Mouse (Mus musculus) stomach, postnatal 0 days (tissue): ENCODE data around the gene Ftsj1. TPM values are rescaled to one million over a fixed set of nuclear protein-coding genes. Genes with fewer than 3 reads are reported as not detected.
A peak's percentile ranks its signal among the peaks of the same experiment; 100 is the strongest.

Experiments
- ATAC-seq: fragments of 200-750 bp; cut with Nextera tagmentation; 2 replicates; pipeline ENCODE4 v1.8.0; 2017; ENCODE audit not compliant: low FRiP score, low TSS enrichment
- DNase-seq: peaks from one replicate; pipeline ENCODE4 v3.0.0-alpha.2; 2016; ENCODE audit warnings: low spot score
- H3K27ac ChIP-seq: fragments of 300-500 bp; sonication (generic); replicated peaks from 2 replicates; pipeline ENCODE4 v1.5.1; 2014; ENCODE audit warnings: mild to moderate bottlenecking, control low read depth
- H3K27me3 ChIP-seq: fragments of 300-500 bp; sonication (generic); 2 replicates; pipeline ENCODE4 v1.6.1; 2014; ENCODE audit warnings: low read length; ENCODE audit not compliant: control insufficient read depth, insufficient read depth
- H3K36me3 ChIP-seq: fragments of 300-500 bp; sonication (generic); 2 replicates; pipeline ENCODE4 v1.6.1; 2014; ENCODE audit warnings: low read length, mixed read lengths; ENCODE audit not compliant: control insufficient read depth, insufficient read depth
- H3K4me1 ChIP-seq: fragments of 300-500 bp; sonication (generic); replicated peaks from 2 replicates; pipeline ENCODE4 v1.6.1; 2014; ENCODE audit warnings: antibody characterized with exemption; ENCODE audit not compliant: control insufficient read depth, insufficient read depth
- H3K4me2 ChIP-seq: fragments of 300-500 bp; sonication (generic); replicated peaks from 2 replicates; pipeline ENCODE4 v1.6.1; 2014; ENCODE audit warnings: low read depth, mild to moderate bottlenecking, control low read depth, moderate library complexity
- H3K4me3 ChIP-seq: fragments of 300-500 bp; sonication (generic); 2 replicates; pipeline ENCODE4 v1.5.1; 2014; ENCODE audit warnings: low read depth, low read length, control low read depth
- H3K9ac ChIP-seq: fragments of 300-500 bp; sonication (generic); 2 replicates; pipeline ENCODE4 v1.6.1; 2014; ENCODE audit warnings: mild to moderate bottlenecking, low read length, control low read depth, mixed read lengths
- H3K9me3 ChIP-seq: fragments of 300-500 bp; sonication (generic); 2 replicates; pipeline ENCODE4 v1.6.1; 2016; ENCODE audit warnings: low read length; ENCODE audit not compliant: control insufficient read depth
- CTCF ChIP-seq: IDR thresholded peaks from 2 replicates; pipeline ENCODE4 v1.5.1; 2016; ENCODE audit warnings: antibody characterized with exemption, low read depth, mild to moderate bottlenecking, moderate library complexity
- EP300 ChIP-seq: optimal IDR thresholded peaks from 2 replicates; pipeline ENCODE3; 2016; ENCODE audit warnings: antibody characterized with exemption
- WGBS: fragments of 180-500 bp; shearing (Covaris S2); extraction: QIAGEN DNeasy Blood & Tissue Kit; methylation state at CpG from one replicate; pipeline ENCODE4 v1.1.7; 2014; 5-methylcytosine and 5-hydroxymethylcytosine counted together
- polyA plus RNA-seq: library from polyadenylated mRNA; unstranded; fragments of >200 nt; fragmentation: Nextera tagmentation; extraction: Ambion mirVana; gene quantifications from 2 replicates; pipeline ENCODE4 v1.2.1, GENCODE M21; 2015

Ftsj1 gene
- polyA plus RNA-seq, 1 experiment from 2014 or later: 20.3 TPM

DNA sequence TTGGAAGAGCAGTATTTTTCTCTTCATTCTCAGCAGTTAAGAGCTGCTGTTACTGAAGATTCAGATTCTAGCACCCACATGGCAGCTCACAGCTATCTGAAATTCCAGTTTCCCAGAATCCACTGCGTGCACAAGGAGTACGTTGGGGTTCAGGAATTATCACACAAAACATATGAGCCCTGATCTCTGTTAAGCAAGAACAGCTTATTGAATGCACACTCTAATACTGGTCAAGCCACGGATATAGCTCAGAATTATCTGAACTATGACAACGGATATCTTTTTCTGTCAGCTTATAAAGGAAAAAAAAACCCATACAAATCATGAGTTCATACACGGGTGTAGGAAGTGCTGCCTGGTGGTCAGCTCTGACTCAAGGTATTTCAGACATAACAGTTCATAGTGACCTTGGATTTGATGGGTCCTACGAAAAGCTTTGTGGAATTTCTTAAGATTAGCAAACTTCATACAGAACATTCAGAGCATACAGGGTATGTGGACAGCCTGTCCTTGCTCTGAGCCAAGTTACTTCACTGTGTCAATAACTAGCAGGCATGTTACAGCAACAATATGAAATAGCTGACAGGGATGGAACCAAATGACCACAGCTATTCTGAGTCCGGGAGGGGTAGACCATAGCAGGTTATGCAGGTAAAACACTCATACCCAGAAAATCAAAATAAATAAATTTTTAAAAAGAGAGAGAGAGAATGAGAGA is 40.6 kb downstream of the Ftsj1 start:
- 71% methylated on average over 7 of the region's 7 CpGs for WGBS
- Histone ChIP-seq H3K4me3 (no peak overlapping the region), H3K9me3 (no peaks in the 10 kb centered on the region), H3K27ac (no peak overlapping the region), H3K9ac (no peak overlapping the region), H3K4me2 (no peak overlapping the region), H3K4me1 (no peaks in the 10 kb centered on the region), H3K36me3 (no peaks in the 10 kb centered on the region), H3K27me3 (no peaks in the 10 kb centered on the region)
- no peak for DNase-seq
- no peak for TF ChIP-seq EP300
- no peak for TF ChIP-seq CTCF
- ATAC-seq: no peak

DNA sequence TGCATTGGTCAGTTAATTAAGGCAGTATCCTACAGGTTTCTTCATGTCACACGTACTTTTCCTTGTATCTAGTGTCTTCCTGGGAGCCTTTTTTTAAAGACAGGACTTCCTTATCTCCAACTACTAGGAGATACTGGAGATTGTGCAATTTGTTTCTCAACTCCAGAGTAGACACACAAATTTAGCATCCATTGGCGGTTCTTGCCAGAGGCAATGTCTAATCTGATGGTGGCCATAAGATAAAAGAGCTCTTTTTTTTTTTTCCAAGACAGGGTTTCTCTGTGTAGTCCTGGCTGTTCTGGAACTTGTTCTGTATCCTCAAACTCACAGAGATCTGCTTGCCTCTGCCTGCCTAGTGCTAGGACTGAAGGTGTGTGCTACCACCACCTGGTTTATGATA is 42.5 kb downstream of the Ftsj1 start:
- no peaks in the 10 kb centered on the region for H3K27me3 ChIP-seq
- 55% methylated on average over 2 of the region's 2 CpGs for WGBS
- ATAC-seq: no peak

DNA sequence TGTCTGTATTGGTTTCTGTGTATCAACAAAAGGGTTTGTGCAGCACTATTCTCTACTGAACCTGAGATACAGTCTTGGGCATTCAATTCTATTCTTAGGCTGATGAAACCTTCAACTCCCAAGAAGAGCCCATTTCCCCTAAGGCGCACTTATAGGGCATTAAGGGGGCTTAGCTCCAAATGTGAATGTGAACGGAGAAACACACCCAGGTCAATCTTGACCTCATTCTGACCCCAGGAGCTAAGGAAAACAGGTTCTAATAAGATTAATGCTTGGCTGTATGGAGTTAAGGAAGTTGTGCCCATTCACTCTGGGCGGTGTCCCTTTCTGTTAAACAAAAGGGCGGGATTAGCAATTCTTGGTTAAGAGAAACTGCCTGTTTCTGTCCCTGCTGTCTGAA is 45.0 kb downstream of the Ftsj1 start:
- Histone ChIP-seq H3K9me3 (no peaks in the 10 kb centered on the region), H3K4me1 (no peaks in the 10 kb centered on the region), H3K9ac (no peak overlapping the region), H3K27ac (peak overlapping the region; percentile 45; the same call in 1 of the 2 replicates), H3K4me2 (no peak overlapping the region), H3K36me3 (no peaks in the 10 kb centered on the region), H3K4me3 (no peak overlapping the region), H3K27me3 (no peaks in the 10 kb centered on the region)
- TF ChIP-seq EP300 (no peak), CTCF (no peak)
- DNase-seq (peak; percentile 19), ATAC-seq (peak; percentile 57; the same call in 1 of the 2 replicates)
- 26% methylated on average over 4 of the region's 4 CpGs for WGBS

More for the DNA sequence above, 42.5 kb downstream of the Ftsj1 start:
- Histone ChIP-seq H3K36me3 (no peaks in the 10 kb centered on the region), H3K9me3 (no peaks in the 10 kb centered on the region), H3K4me2 (no peak overlapping the region), H3K9ac (no peak overlapping the region), H3K4me1 (no peaks in the 10 kb centered on the region), H3K27ac (no peak overlapping the region), H3K4me3 (no peak overlapping the region)
- TF ChIP-seq EP300 (no peak), CTCF (no peak)
- no peak for DNase-seq

DNA sequence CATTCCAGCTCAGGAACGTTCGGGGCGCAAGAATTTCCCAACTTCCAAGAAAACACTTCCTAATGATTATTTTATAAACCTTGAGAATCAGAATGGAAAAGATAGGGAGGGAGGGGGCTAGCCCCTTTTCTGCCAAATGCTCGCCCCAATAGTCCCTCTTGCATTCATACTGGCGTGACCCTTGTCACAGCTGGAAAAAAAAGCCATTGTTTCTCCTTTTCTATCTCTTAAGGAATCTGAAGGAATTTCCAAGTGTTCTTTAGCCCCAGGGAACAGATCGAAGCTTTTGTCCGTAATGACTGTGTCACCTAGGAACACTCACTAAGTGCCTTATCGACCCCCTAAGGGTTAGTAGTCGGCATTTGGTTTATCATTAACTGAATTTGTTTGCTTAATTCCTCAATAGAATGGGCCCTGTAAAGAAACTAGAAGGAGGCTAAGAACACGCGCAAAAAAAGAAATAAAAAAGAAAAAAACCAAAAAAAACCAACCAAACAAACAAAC is 45.5 kb downstream of the Ftsj1 start:
- H3K4me2 ChIP-seq: peak overlapping the region; percentile 65
- H3K27ac ChIP-seq: peak overlapping the region; percentile 45; the same call in 1 of the 2 replicates
- no peaks in the 10 kb centered on the region for H3K9me3 ChIP-seq
- H3K4me3 ChIP-seq: peak overlapping the region; percentile 50
- H3K27me3 ChIP-seq: no peaks in the 10 kb centered on the region
- H3K9ac ChIP-seq: peak overlapping the region; percentile 65; the same call in 1 of the 2 replicates
- no peak for TF ChIP-seq EP300
- no peak for TF ChIP-seq CTCF
- H3K36me3 ChIP-seq: no peaks in the 10 kb centered on the region
- ATAC-seq (no peak), DNase-seq (no peak)
- WGBS: 16% methylated on average over 11 of the region's 11 CpGs
- no peaks in the 10 kb centered on the region for H3K4me1 ChIP-seq

DNA sequence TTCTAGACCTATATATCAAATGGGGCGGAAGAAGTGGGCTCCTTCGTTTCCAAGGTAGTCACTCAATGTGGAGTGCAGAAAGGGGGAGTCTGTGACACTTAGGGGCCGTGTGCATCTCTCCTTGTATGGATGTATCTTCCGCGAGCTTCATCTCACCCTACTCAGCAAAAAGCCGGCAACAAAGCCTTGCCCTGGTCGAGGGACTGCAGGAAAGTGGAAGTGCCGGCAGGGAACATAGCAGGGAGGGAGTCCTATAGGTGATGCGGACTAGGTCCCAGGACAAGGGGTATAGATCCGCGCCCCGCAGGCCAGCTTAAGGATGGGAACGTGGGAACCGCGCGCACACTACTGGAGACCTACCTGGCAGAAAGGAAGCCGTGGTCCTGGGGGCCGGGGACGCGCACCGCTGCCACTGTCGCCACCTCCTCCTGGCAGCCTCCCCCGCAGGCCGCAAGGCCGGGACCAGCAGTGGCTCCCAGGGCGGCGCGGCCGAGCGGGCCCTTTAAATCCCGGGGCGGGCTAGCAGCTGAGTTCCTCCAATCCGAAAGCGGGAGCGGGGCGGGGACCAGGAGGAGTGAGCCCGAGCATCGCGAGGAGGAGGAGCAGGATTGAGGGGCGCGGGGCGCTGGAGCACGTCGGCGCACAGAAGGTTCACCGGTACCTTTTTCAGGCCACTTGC is 46.1 kb downstream of the Ftsj1 start, which contains the start of gene Porcn:
Gene Porcn, minus strand, starts transcription at position 511 of the 679 bp plus-strand sequence.
- 6% methylated on average over 46 of the region's 46 CpGs for WGBS
- Histone ChIP-seq H3K36me3 (no peaks in the 10 kb centered on the region), H3K4me2 (peak within 1 kb of the TSS; percentile 65), H3K4me1 (no peaks in the 10 kb centered on the region), H3K27me3 (no peaks in the 10 kb centered on the region), H3K4me3 (peak within 1 kb of the TSS; percentile 50), H3K27ac (peak within 1 kb of the TSS; percentile 45; the same call in 1 of the 2 replicates), H3K9ac (peak within 1 kb of the TSS; percentile 65), H3K9me3 (no peaks in the 10 kb centered on the region)
- DNase-seq (peak; percentile 87), ATAC-seq (peak; percentile 94)
- no peak for TF ChIP-seq EP300
- no peak for TF ChIP-seq CTCF

DNA sequence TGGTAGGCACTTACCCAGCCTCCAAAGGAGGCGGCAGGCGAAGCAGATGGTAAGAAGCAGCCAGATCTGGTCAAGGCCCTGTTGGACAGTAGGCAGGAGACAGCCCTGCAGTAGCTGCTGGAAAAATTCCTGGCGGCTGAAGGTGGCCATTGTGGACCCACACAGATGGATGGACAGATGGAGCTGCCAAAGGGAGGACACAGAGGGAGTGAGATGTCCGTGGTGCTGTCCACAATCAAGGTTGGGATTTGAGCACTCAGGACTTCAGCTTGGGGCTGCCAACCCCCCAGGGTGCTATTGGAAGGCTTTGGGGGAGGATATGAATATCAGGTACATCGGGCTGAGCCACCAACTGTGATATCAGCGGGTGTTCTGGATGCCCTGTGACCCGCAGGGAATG is 46.7 kb downstream of the Ftsj1 start:
- ATAC-seq: no peak
- DNase-seq: no peak
- peak overlapping the region; percentile 65 for H3K4me2 ChIP-seq
- 40% methylated on average over 7 of the region's 7 CpGs for WGBS
- no peak for TF ChIP-seq CTCF
- no peak for TF ChIP-seq EP300
- no peaks in the 10 kb centered on the region for H3K9me3 ChIP-seq
- peak overlapping the region; percentile 50 for H3K4me3 ChIP-seq
- H3K9ac ChIP-seq: no peak overlapping the region
- H3K36me3 ChIP-seq: no peaks in the 10 kb centered on the region
- H3K27ac ChIP-seq: no peak overlapping the region
- H3K27me3 ChIP-seq: no peaks in the 10 kb centered on the region
- no peaks in the 10 kb centered on the region for H3K4me1 ChIP-seq
